Mouse (Mus musculus) heart, postnatal 0 days (tissue): ENCODE measurements at regions not wholly inside any gene's neighbourhood (a gene's known extent, or its start where the extent isn't known, plus 50 kb on each side); places are given as distances from the start of the nearest gene placed in this dataset.
"Not testable (repeated sequence)": the region's sequence is repeated elsewhere in the genome, so short reads cannot be mapped to it uniquely, and the experiment has no call there.

Source experiments
- ATAC-seq: fragments of 200-750 bp; cut with Nextera tagmentation; 2 replicates; pipeline ENCODE4 v1.8.0; 2017; ENCODE audit warnings: low read depth, moderate number of reproducible peaks, moderate library complexity; ENCODE audit not compliant: insufficient read depth
- DNase-seq: peaks from one replicate; pipeline ENCODE4 v3.0.0-alpha.2; 2016; ENCODE audit warnings: low spot score
- H3K27ac ChIP-seq: fragments of 300-500 bp; sonication (generic); 2 replicates; pipeline ENCODE4 v1.5.1; 2014; ENCODE audit warnings: low read depth, mild to moderate bottlenecking
- H3K27me3 ChIP-seq: fragments of 300-500 bp; sonication (generic); 2 replicates; pipeline ENCODE4 v1.6.1; 2014; ENCODE audit warnings: low read length, mixed read lengths; ENCODE audit not compliant: control insufficient read depth, insufficient read depth
- H3K36me3 ChIP-seq: fragments of 300-500 bp; sonication (generic); replicated peaks from 2 replicates; pipeline ENCODE4 v1.6.1; 2014; ENCODE audit warnings: low read length, mixed read lengths; ENCODE audit not compliant: control insufficient read depth, insufficient read depth
- H3K4me1 ChIP-seq: fragments of 300-500 bp; sonication (generic); 2 replicates; pipeline ENCODE4 v1.6.1; 2014; ENCODE audit warnings: antibody characterized with exemption; ENCODE audit not compliant: control insufficient read depth, insufficient read depth
- H3K4me2 ChIP-seq: fragments of 300-500 bp; sonication (generic); 2 replicates; pipeline ENCODE4 v1.6.1; 2014; ENCODE audit warnings: low read depth, mild to moderate bottlenecking, low read length, moderate library complexity
- H3K4me3 ChIP-seq: fragments of 300-500 bp; sonication (generic); 2 replicates; pipeline ENCODE4 v1.5.1; 2014; ENCODE audit warnings: low read depth, low read length
- H3K9ac ChIP-seq: fragments of 300-500 bp; sonication (generic); replicated peaks from 2 replicates; pipeline ENCODE4 v1.6.1; 2014; ENCODE audit warnings: low read depth, low read length, mixed read lengths
- H3K9me3 ChIP-seq: fragments of 300-500 bp; sonication (generic); replicated peaks from 2 replicates; pipeline ENCODE4 v1.6.1; 2016; ENCODE audit warnings: low read length; ENCODE audit not compliant: control insufficient read depth
- CTCF ChIP-seq: IDR thresholded peaks from 2 replicates; pipeline ENCODE4 v1.5.1; 2016; ENCODE audit warnings: antibody characterized with exemption, control low read depth, low read depth
- EP300 ChIP-seq: IDR thresholded peaks from 2 replicates; pipeline ENCODE4 v1.6.1; 2016; ENCODE audit warnings: antibody characterized with exemption, low read depth
- WGBS: fragments of 180-500 bp; shearing (Covaris S2); extraction: QIAGEN DNeasy Blood & Tissue Kit; methylation state at CpG from one replicate; pipeline ENCODE4 v1.1.7; 2014; 5-methylcytosine and 5-hydroxymethylcytosine counted together

DNA sequence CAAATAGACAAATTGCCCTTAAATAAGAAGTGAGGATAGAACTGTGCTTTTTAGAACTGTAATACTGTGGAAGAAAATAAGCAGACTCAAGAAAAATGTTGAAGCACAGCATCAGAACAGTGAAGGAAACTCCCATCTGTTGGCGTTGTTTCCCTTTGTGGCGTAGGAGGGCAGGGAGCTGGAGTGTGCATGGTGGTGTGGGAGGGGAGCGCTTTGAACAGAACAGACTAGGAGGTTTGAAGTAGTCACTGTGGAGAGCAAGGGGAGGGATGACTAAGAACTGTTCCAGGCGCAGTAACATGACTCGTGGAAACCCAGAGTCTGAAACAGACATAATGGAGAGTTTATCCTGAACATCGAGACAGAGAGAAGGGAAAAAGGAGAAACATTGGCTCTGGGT lies 469.7 kb downstream of the Lmo7 start:
- TF ChIP-seq CTCF (no peak), EP300 (no peak)
- Histone ChIP-seq H3K27ac (no peak overlapping the region), H3K9ac (no peak overlapping the region), H3K36me3 (no peaks in the 10 kb centered on the region), H3K4me1 (no peaks in the 10 kb centered on the region), H3K27me3 (no peaks in the 10 kb centered on the region), H3K4me3 (no peak overlapping the region), H3K9me3 (no peaks in the 10 kb centered on the region), H3K4me2 (no peak overlapping the region)
- DNase-seq (no peak), ATAC-seq (no peak)
- WGBS: 83% methylated on average over 6 of the region's 6 CpGs

GRCm38 (mm10) chr14:102190786-102191185 lies 461.0 kb downstream of the Lmo7 start:
- ATAC-seq (no peak), DNase-seq (peak; percentile 8)
- Histone ChIP-seq H3K27me3 (no peaks in the 10 kb centered on the region), H3K9me3 (no peaks in the 10 kb centered on the region), H3K4me1 (no peaks in the 10 kb centered on the region), H3K4me3 (no peak overlapping the region), H3K36me3 (no peaks in the 10 kb centered on the region), H3K4me2 (no peak overlapping the region), H3K27ac (no peak overlapping the region), H3K9ac (no peak overlapping the region)
- WGBS: 21% methylated on average over 1 of the region's 1 CpGs
- TF ChIP-seq EP300 (no peak), CTCF (no peak)

DNA sequence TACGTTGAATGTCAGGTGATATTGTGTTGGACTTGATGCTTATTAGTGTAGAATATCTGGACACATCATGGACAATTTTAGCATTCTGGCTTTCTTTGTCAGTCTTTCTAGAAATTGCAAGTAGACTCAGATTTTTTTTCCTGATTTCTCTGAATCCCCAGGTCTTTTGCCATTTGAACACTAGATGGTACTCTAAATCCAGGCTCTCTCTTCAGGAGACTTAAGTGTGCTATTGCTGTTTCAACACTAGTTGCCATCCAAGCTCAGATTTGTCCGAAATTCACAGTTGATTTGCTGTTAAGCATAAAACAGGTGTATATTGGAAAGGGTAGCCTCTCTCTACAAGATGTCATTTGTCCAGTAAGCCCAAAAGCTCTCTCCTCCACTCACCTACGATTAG lies 451.5 kb downstream of the Lmo7 start:
- WGBS: 70% methylated on average over 3 of the region's 3 CpGs

GRCm38 (mm10) chr14:102171775-102172174 lies 442.0 kb downstream of the Lmo7 start:
- Histone ChIP-seq H3K4me1 (no peaks in the 10 kb centered on the region), H3K9ac (no peak overlapping the region), H3K4me2 (no peak overlapping the region), H3K36me3 (no peaks in the 10 kb centered on the region), H3K27ac (no peak overlapping the region), H3K27me3 (no peaks in the 10 kb centered on the region), H3K9me3 (no peaks in the 10 kb centered on the region), H3K4me3 (no peak overlapping the region)
- ATAC-seq: no peak
- TF ChIP-seq CTCF: no peak
- no peak for TF ChIP-seq EP300
- 71% methylated on average over 2 of the region's 2 CpGs for WGBS
- DNase-seq: no peak

More for the DNA sequence above, 451.5 kb downstream of the Lmo7 start:
- H3K36me3 ChIP-seq: no peaks in the 10 kb centered on the region
- no peak overlapping the region for H3K4me3 ChIP-seq
- no peaks in the 10 kb centered on the region for H3K4me1 ChIP-seq
- no peaks in the 10 kb centered on the region for H3K9me3 ChIP-seq
- H3K27ac ChIP-seq: no peak overlapping the region
- ATAC-seq (no peak), DNase-seq (peak; percentile 20)
- H3K27me3 ChIP-seq: no peaks in the 10 kb centered on the region
- H3K9ac ChIP-seq: no peak overlapping the region
- no peak overlapping the region for H3K4me2 ChIP-seq
- TF ChIP-seq EP300: no peak
- peak; percentile 33; the same call in 1 of the 2 replicates for TF ChIP-seq CTCF

DNA sequence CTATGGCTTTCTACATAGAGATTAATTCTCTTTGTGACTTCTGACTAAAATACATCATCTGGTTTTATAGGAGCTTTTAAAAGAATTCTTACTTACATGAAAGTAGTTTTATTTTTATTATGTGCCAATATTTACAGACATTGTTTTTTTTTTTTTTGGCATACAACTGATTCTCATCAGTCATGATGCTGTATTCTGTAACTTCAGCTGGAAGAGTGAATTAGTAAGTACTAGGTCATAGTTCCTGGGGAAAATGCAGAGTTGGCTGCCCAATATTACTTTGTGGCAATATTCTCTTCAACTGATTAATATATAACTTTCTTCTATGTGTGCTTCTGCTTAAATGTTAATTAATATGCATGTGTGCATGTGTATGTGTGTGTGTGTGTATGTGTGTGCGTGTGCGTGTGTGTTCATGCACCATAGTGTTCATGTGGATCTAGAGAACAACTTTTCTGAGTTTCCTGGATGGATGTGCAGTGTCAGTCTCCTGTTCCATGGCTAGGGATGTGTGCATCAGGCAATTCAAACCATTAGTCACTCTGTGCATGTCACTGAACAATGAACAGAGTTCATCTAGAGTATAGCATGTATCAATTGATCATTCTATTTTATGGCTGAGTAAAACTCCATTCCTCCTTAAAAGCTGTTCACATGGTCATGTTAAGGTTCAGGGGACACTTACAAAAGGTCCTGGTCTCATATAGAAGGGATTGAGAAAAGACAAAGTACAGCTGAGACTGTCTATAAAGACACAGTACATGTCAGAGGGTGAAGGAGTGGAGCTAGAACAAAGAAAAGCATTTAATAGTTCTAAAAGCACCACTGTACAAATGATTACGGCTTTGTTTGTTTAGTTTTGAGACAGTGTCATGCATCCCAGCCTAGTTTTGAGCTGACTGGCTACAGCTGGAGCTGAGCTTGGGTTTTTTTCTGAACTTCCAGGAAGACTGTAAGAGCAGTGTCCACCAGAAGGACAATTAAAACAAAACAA lies 431.8 kb downstream of the Lmo7 start:
- ATAC-seq (no peak), DNase-seq (no peak)
- TF ChIP-seq CTCF (no peak), EP300 (no peak)
- Histone ChIP-seq H3K4me3 (no peak overlapping the region), H3K36me3 (no peaks in the 10 kb centered on the region), H3K4me2 (no peak overlapping the region), H3K27me3 (no peaks in the 10 kb centered on the region), H3K27ac (no peak overlapping the region), H3K9me3 (no peaks in the 10 kb centered on the region), H3K9ac (no peak overlapping the region), H3K4me1 (no peaks in the 10 kb centered on the region)
- 69% methylated on average over 3 of the region's 3 CpGs for WGBS

- not testable (repeated sequence) for H3K27me3 ChIP-seq, H3K4me2 ChIP-seq, H3K4me1 ChIP-seq, ATAC-seq, H3K27ac ChIP-seq, H3K9me3 ChIP-seq, DNase-seq, H3K36me3 ChIP-seq, H3K4me3 ChIP-seq, H3K9ac ChIP-seq
- WGBS: 91% methylated on average over 4 of the region's 4 CpGs
These were observed 420.7 kb downstream of the Lmo7 start for GRCm38 (mm10) chr14:102150410-102150809.
